Mouse (Mus musculus) G1E (cell line): Measurements from ENCODE around the gene Maml3.

Source experiments
- CTCF ChIP-seq: IDR thresholded peaks from 2 replicates; pipeline ENCODE4 v1.5.1; 2012; ENCODE audit warnings: low read depth, low read length, inconsistent platforms, mixed read lengths
- GATA2 ChIP-seq: IDR thresholded peaks from 2 replicates; pipeline ENCODE4 v1.6.1; 2012; ENCODE audit warnings: low read depth, low read length, inconsistent platforms, borderline replicate concordance

DNA sequence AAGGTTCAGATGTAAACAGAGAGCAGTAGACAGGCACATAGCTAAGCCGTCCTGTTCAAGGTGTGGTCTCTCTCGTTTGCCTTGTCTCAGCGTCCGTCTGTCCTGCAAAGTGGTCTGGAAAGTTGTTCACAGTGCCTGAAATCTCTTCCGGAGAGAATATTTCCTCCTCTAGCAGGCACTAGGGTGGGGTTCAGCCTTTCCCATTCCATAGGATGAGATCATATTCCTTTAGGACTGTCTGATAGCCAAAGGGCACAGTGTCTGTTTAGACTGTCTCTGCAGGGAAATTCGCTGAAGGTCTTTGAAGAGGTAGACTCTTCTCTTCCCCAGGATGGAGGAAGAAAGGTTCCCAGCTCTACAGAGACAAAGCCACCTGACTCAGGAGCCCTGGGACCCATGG is 255.4 kb downstream of the Maml3 start:
- no peak for TF ChIP-seq CTCF
- TF ChIP-seq GATA2, result no peak
